Mouse (Mus musculus) adrenal gland, adult 10 weeks (tissue): ENCODE data around the gene Idh1. TPM values are rescaled to one million over a fixed set of nuclear protein-coding genes. Genes with fewer than 3 reads are reported as not detected.

ENCODE experiments used
- polyA plus RNA-seq: library from polyadenylated mRNA; stranded (reverse); fragments of 350-450 nt; fragmentation: Illumina TruSeq; extraction: RNeasy Lipid Tissue Mini Kit (QIAGEN cat#74804); gene quantifications from one replicate; pipeline ENCODE4 v1.2.3, GENCODE M21; 2014; ENCODE audit warnings: low read depth, low replicate concordance

The Idh1 gene
- polyA plus RNA-seq = 1,552 TPM

DNA sequence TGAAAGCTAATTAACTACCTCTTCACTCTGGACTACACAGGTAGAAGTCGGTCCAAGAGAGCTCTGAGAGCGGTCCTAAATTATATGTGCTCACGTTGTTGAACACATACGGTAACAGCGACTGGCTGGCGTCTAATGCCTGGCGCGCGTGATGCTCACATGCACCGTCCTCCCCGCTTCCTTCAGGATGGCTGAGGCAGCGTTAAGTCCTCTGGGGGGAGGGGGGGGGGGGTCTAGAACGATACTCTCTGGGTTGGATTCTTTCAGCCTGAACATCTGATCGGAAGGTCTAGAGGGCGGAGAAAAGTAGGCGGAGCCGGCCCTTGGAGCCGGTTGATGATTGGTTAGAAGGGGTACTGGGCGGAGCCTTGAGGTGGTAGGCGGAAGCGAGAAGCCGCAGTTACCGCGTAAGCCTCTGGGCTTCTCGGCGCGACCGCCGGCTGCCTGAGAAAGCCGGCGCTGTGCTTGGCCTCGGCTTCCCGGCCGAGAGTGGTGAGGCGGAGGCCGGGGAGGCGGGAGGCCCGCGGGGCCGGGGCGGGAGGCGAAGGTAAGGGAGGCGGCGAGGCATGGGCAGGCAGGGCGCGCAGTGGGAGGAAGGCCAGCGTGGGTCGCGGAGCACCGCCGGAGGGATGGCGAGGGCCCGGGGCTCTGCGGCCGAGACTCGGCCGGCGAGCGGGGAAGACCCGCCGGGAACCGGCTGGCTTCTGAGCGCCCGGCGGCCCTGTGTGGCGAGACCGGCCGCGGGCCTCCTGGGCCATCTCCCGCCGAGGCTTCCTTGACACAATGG is at the start of gene Idh1, which contains the start of gene Pikfyve:
TSS of gene Idh1 (minus strand) at position 214 of the 787 bp plus-strand sequence.
TSS of gene Pikfyve (plus strand) at position 397 of the 787 bp plus-strand sequence.

DNA sequence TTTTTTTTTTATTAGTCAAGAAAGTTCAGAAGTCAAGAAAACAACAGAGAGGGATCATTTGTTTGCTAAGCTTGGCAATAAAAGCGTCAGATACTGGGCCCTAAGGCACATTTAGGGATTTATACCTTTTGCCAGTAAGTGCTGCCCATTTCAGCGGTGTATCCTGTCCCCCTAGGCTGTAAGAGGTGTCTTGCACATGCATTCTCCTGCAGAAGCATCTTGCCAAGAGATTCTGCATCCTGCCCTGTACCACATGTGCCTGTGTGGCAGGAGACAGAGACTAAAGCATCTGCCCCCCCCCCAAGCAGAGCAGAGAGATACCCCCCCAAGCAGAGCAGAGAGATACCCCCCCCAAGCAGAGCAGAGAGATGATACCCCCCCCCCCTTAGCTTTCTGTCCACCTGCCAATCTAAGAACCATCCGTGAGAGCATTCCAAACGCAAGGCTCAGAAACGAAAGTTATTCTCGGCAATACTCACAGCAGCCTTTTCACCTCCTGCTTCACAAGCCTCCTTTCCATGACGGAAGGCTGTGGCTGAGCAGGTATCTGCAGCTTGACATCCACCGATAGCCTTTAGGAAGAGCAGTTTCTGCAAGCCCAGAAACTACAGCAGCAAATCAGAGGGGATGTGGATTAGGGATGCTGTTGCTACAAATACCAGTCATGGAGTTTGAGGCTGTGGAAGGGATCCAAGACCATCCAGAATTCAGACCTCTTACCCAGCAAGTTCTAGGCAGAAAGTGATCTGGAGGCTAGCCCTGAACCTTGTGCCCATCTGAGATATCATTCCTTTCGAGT is 63.5 kb downstream of the Idh1 start, which contains the start of gene D630023F18Rik:
TSS of gene D630023F18Rik (minus strand) at position 641 of the 799 bp plus-strand sequence.

DNA sequence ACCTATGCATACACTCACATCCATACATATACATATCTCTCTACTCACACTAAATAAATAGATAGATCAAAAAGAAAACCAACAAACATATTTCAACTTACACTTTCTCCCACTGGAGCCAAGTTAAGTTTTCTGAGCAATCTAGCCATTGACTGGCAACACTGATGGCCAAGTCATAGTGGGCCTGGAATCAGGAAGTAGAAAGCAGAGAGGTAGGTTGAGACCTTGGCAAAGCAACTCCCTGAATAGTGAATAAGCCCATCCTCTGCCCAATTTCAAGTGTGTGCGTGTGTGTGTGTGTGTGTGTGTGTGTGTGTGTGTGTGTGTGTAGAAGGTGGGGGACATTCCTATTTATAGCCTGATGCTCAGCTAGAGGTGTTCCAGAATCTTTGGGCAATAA is 66.9 kb downstream of the Idh1 start, which contains the start of gene Gm28845:
TSS of gene Gm28845 (minus strand) at position 121 of the 400 bp plus-strand sequence.

Other genes starting within 250 kb of the Idh1 start
- gene Plekhm3, start 229.7 kb downstream of the Idh1 start, polyA plus RNA-seq = 10.3 TPM
- gene Akr1cl, start 153.7 kb downstream of the Idh1 start, polyA plus RNA-seq = 2,102 TPM
- gene Cryge, start 135.4 kb downstream of the Idh1 start, polyA plus RNA-seq = not detected
- gene Crygd, start 123.0 kb downstream of the Idh1 start, polyA plus RNA-seq = not detected
- not detected for gene Crygc, start 112.8 kb downstream of the Idh1 start, polyA plus RNA-seq
- gene Crygb, start 104.2 kb downstream of the Idh1 start, polyA plus RNA-seq = not detected
- not detected for gene Cryga, start 83.1 kb downstream of the Idh1 start, polyA plus RNA-seq
- gene Gm28845, start 66.9 kb downstream of the Idh1 start, polyA plus RNA-seq = not detected
- not detected for gene D630023F18Rik, start 63.3 kb downstream of the Idh1 start, polyA plus RNA-seq
- gene Pikfyve, start 183 bp upstream of the Idh1 start, polyA plus RNA-seq = 31.7 TPM
- not detected for gene Pth2r, start 95.6 kb upstream of the Idh1 start, polyA plus RNA-seq